Mouse (Mus musculus) right cerebral cortex, postnatal 10 days (tissue): ENCODE measurements around the gene Kcnj3.
"Not testable (repeated sequence)": the region's sequence is repeated elsewhere in the genome, so short reads cannot be mapped to it uniquely, and the experiment has no call there.

Experiments
- DNase-seq, 2 experiments: peaks; one replicate each; pipeline ENCODE4 v3.0.0; 2021; ENCODE audit warnings: low spot score in 2 of 2

Kcnj3 gene

DNA sequence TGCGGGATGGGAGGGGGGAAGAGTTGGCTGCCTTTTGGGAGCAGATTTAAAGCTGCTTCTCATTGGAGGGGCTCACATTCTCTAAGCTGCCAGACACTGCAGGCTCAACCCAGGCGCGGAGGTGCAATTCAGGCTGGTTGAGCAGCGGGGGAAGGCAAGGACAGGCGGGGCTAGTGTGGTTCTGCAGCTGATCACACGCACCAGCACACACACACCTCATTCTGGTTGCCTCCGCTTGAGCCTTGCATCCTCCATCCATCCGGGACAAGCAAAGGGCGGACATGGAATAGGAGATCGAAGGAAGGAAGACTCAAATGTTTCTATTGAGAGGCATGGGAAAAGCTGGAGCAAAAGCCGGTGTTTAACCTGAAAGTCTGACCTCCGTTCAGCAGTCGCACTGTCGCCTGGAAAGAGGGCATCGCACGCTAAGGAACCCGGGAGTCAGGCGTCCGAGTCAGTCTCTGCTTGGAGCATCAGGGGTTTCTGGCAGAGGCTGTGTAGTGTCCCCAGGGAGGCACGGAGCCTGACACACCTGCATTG is at the start of gene Kcnj3:
TSS of gene Kcnj3 (plus strand) at position 250 of the 540 bp plus-strand sequence.
- DNase-seq, result peak; percentile 86 to 91

GRCm38 (mm10) chr2:55390330-55390989 is 45.3 kb upstream of the Kcnj3 start:
- no peak for DNase-seq

- DNase-seq, result no peak
These were observed 30.5 kb upstream of the Kcnj3 start for GRCm38 (mm10) chr2:55405307-55405706.

DNA sequence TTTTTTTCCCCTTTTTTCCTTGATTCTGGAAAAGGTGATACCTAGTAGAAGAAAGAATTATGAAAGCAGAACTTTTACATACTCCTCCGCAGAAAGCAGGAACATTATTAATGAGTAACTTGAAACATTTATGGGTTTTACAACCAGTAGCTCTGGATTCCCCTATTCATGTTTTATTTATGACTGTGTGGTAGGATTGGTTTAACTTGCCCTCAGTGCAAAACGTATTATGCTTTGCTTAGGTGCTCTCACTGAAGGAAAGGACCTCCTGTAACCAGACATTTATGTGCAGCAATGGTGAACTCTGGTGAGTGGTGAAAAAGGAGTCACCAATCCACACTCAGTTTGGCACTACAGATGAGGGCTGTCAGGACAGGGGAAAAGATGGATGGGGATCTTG is 8.1 kb upstream of the Kcnj3 start:
- no peak for DNase-seq

DNA sequence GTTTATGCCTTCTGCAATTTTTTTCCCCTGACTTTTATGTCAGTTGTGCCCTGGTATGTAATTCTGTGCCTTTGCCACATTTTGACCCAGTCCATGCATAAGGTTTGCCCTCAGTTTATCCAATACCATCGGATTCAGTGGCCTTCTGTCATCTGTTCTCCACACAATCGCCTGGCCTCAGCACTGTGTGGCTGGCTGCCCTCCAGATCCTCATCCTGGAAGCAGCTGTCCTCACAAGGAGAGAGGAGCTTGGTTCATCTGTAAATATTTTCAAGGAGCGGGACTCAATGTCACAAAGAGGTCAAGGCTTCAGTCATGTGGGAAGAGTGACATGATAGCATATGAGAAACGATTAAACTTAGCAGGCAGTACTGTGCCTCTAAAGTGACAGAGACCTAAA is 3.7 kb upstream of the Kcnj3 start:
- DNase-seq, result no peak

DNA sequence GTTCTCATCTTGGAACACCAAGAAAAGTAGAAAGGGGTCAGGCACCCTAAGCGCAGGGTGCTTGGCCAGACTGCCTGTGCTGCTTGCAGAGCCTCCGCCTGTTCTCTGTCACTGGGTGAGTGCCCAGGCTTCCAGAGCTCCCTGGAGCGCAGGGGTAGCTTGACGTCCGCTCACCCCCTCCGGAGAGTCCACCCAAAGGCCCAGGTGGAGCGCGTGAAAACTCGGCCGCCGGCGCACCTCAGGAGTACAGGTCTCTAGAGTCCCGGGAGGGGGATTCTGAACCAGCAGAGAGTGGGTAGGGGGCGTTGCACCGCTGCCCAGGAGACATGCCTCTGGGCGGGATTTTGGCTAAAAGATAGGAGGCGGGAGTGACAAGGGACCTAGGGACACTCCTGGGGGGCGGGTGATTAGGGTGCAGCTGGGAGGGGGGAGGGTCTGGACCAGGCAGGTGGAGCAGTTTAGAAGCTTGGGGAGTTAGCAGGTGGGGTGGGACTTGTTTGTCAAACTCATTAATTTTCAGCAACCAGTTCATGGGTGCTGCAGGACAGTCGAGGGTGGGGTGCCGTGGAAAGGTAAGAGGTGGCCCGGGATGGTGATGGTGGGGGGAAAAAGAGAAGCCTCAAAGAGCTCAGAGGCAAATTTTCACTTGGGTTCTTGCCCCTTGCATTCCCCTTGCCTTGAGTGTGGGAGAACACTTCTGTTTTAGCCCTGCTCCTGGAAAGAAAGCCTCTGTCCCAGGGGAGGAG is 664 bp downstream of the Kcnj3 start:
- peak; percentile 46 to 52 for DNase-seq

GRCm38 (mm10) chr2:55437007-55437949 is 1.5 kb downstream of the Kcnj3 start:
- peak; percentile 55 to 57 for DNase-seq

GRCm38 (mm10) chr2:55437977-55438376 is 2.2 kb downstream of the Kcnj3 start:
- no peak for DNase-seq

DNA sequence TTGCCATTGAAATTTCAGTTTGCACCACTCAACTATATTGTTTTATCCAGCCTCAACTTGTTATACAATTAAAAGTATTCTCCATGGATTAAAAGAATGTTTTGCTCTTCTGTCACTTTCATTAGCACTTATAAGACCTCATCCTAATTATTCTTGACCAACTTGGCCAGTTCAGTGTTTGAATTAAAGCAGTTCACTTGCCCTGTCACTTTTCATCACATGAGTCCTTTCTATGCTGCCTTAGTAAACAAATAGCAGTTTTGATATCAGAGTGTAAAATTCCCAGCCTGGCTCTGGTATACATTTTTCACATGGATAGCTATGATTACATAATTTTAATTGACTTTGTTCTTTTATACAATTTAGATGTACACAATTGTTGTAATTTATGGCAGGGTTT is 3.4 kb downstream of the Kcnj3 start:
- no peak for DNase-seq

DNA sequence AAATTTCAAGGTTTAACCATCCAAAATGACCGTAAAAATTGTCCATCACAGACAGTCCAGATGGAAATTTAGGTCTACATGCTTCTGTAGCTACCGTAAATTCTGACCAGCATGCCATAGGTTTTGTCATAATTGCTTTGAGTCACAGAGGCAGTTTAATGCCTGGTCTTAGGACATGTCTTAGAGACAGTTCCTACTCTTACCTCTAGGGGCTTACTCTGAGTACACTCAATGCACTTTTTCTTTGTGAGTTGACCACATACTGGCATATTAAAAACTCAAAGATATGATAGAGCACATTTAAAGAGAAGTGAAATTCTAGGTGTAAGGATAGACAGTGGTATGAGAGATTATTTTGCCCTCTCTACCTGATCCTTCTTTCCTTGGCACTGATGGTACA is 6.2 kb downstream of the Kcnj3 start:
- no peak for DNase-seq

GRCm38 (mm10) chr2:55447298-55447697 is 11.5 kb downstream of the Kcnj3 start:
- DNase-seq, result no peak

DNA sequence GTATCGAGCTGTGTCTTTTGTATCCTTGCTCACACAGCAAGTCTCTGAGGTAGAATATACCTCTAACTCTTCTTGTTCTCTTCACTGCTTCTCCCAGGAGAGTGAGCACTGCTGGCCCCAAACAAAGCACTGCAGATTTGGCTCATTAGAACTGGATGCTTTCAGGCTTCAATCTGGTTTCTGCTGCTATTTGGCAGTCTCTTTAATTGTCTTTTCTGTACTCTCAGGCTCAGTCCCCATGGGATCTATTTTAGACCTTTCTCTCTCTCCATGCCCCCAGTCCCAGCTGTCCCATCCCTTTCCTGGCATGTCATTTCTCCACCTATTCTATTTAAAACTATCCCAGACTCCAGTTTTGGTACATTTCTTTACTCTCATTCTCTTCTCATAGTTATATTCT is 15.0 kb downstream of the Kcnj3 start:
- DNase-seq, result peak; percentile 33 to 43

DNA sequence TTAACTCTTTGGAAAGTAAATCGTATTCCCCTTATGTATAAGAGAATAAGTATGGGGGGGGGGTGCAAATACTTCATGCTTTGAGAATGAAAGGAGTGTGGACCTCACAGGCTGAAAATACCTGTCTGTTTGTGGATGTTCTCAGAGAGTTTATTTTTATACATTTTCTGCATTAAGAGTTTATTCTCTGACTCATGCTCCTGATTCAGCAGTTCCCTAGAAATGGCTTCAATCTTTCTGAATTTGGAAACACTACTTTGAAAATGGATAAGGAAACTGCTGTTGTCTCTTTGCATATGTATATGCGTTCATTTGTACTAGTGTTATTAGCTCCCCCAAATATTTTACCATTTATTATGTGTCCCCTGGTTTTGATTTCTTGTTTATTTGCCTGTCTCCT is 23.4 kb downstream of the Kcnj3 start:
- no peak for DNase-seq

DNA sequence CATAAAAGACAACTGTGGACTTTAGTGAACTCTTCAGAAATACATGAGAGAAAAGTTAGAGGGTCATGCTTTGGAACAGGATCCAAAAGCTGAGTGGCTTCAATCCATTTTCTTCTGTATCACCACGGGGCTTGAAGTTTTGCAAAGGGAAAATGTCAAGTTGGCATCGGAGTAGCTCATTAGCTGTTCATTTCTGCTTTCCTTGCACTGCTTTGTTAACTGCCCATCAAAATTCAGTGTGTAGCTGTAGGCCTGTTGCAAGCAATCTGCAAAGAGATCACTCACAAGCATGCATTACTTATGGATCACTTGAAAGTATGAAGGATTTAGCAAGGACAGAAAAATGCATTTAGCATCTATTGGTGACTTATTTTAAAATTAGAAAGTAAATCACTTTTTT is 33.4 kb downstream of the Kcnj3 start:
- peak in 1 of 2 experiments; percentile 35 for DNase-seq

DNA sequence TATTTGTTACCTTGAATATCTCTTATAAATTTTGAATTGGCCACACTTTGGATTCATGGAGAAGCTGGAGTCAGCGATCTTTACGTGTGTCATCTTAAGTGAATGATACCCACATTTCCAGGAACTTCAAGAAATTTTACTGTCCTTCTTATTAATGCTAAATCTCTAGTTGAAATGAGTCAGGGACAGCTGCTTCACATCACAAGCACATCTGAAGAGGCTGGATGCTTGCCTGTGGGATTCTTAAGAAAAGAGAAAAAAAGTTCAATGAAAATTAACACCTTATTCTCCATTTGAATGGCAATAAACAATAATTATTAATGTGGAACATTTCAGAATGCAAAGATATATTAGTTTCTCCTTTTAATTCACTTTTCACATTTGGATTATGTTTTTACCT is 34.2 kb downstream of the Kcnj3 start:
- DNase-seq, result no peak

DNA sequence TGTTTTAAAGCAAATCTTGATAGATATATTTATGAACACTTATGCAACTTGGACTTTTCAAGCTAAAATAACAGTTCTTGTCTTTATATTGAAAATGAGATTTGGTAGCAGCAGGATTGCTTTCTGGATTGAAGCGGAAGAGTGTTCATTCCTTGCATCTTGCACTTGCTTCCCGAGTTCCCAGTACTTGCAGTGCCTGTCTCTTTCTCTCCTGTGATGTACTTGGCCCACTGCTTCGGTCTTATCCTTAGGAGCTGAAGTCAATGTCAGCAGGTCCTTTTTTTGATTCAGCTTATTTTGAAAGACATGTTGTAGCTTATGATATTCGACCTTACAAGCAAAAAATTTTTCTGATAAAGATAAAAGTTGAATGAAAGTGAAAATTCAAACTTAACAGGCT is 43.7 kb downstream of the Kcnj3 start:
- DNase-seq, result no peak

DNA sequence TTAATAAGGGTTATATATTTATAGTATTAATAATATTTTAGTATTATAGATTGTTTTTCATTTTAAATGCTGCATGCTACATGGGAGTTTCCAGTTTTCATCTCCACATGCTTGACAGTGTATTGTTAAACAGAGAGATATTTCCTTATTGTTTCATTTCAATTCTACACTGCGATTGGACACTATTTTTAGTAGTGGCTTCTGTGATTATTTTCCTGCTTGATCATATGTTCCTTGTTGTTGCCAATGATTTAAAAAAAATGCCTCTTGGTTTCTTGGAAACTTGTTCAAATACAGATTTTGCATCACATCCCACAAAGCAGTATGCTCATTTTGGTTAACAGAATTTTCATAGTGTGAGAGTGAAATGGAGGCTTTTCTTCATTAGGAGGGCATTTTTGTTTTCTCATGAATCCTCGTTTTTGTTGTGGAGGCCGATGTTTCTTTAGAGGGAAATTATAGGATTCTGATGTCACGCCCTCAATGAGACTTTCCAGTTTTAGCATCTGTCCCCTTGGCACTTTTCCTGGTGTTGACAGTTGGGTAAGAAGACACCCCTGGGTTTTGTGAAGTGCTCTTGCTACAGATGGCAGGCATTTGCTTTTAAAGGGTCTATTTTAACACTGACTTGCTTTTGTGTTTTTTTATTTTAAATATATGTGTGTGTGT is 44.3 kb downstream of the Kcnj3 start:
- DNase-seq, result peak; percentile 31 to 46

DNA sequence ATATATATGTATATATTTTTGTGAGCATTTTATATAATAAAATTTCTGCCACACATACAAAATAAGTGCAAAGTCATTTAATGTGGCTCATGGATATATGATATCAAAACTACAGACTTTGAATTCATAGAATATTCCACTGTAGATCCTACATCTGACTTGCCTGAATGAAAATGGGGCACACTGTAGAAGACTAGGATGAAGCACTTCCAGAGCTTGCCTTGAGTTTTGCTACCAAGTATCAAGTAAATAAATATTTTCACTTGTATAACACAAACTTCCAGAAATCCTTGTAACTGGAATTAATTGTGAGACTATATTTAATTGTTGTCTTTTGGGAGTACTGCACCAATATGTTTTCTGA is 44.8 kb downstream of the Kcnj3 start:
- DNase-seq, result no peak

- DNase-seq, result not testable (repeated sequence)
These were observed 49.8 kb downstream of the Kcnj3 start for GRCm38 (mm10) chr2:55485500-55486129.

- DNase-seq, result no peak
These were observed 67.8 kb downstream of the Kcnj3 start for GRCm38 (mm10) chr2:55503390-55504176.
